Mouse (Mus musculus) CH12.LX (cell line): ENCODE results near the gene Dcn. TPM values are rescaled to one million over a fixed set of nuclear protein-coding genes. Genes with fewer than 3 reads are reported as not detected.

ENCODE experiments used
- DNase-seq: peaks from one replicate; pipeline ENCODE4 v3.0.0-alpha.2; 2013; ENCODE audit errors: extremely low read depth
- H3K27ac ChIP-seq: 2 replicates; pipeline ENCODE4 v1.5.1; 2012; ENCODE audit warnings: low read depth, mild to moderate bottlenecking, control low read depth, moderate library complexity; ENCODE audit not compliant: insufficient read depth
- H3K27me3 ChIP-seq: replicated peaks from 2 replicates; pipeline ENCODE3; 2012; ENCODE audit warnings: inconsistent platforms
- H3K36me3 ChIP-seq, 2 experiments: replicated peaks in 1 of 2; 2 replicates each; pipeline versions ENCODE3 to v1.6.1; 2012; ENCODE audit warnings: inconsistent platforms in 1 of 2, low read length in 1 of 2, mild to moderate bottlenecking in 1 of 2, mixed read lengths in 1 of 2, moderate library complexity in 1 of 2; ENCODE audit not compliant: control insufficient read depth in 1 of 2, insufficient read depth in 1 of 2
- H3K4me1 ChIP-seq, 2 experiments: 2 replicates each; pipeline ENCODE4 v1.6.1; 2012; ENCODE audit warnings: inconsistent platforms in 1 of 2, moderate library complexity in 1 of 2; ENCODE audit not compliant: insufficient read depth in 2 of 2, control insufficient read depth in 1 of 2
- H3K4me2 ChIP-seq: 2 replicates; pipeline ENCODE4 v1.6.1; 2012; ENCODE audit warnings: low read depth, mild to moderate bottlenecking, control low read depth; ENCODE audit not compliant: poor library complexity, insufficient read depth, severe bottlenecking
- H3K4me3 ChIP-seq, 3 experiments: fragments of 150-350 bp in 1 of 3; sonication (generic) in 1 of 3; replicated peaks in 1 of 3; 2 replicates each; pipeline versions ENCODE3 to v1.5.1; 2011 to 2012; ENCODE audit warnings: low read depth in 2 of 3, low read length in 2 of 3, mild to moderate bottlenecking in 2 of 3, moderate library complexity in 2 of 3, control low read depth in 1 of 3, improper control_type of control experiment in 1 of 3, inconsistent platforms in 1 of 3, mixed read lengths in 1 of 3; ENCODE audit not compliant: poor library complexity in 1 of 3
- H3K79me2 ChIP-seq: replicated peaks from 2 replicates; pipeline ENCODE4 v1.6.1; 2012; ENCODE audit warnings: mild to moderate bottlenecking, moderate library complexity; ENCODE audit not compliant: control insufficient read depth, poor library complexity, insufficient read depth, severe bottlenecking; ENCODE audit errors: extremely low read depth
- H3K9ac ChIP-seq: 2 replicates; pipeline ENCODE4 v1.6.1; 2012; ENCODE audit warnings: low read depth, mild to moderate bottlenecking, control low read depth, moderate library complexity; ENCODE audit not compliant: insufficient read depth
- H3K9me3 ChIP-seq: replicated peaks from 2 replicates; pipeline ENCODE3; 2012; ENCODE audit warnings: low read length, inconsistent platforms, mixed read lengths
- CHD1 ChIP-seq: IDR thresholded peaks from 2 replicates; pipeline ENCODE4 v1.6.1; 2012; ENCODE audit warnings: low read depth, low read length, improper control_type of control experiment, inconsistent platforms
- E2F4 ChIP-seq: IDR thresholded peaks from 2 replicates; pipeline ENCODE4 v1.6.1; 2011; ENCODE audit warnings: low read depth, low read length, improper control_type of control experiment; ENCODE audit not compliant: insufficient replicate concordance
- EP300 ChIP-seq: IDR thresholded peaks from 2 replicates; pipeline ENCODE4 v1.6.1; 2011; ENCODE audit warnings: low read length, improper control_type of control experiment
- ETS1 ChIP-seq: conservative IDR thresholded peaks from 2 replicates; pipeline ENCODE4 v1.6.1; 2012; ENCODE audit warnings: low read depth, mild to moderate bottlenecking, inconsistent platforms, low read length, improper control_type of control experiment, moderate library complexity
- IRF4 ChIP-seq: IDR thresholded peaks from 2 replicates; pipeline ENCODE4 v1.6.1; 2014; ENCODE audit warnings: low read depth, mild to moderate bottlenecking, inconsistent platforms, low read length, improper control_type of control experiment
- JUN ChIP-seq: IDR thresholded peaks from 2 replicates; pipeline ENCODE4 v1.6.1; 2011; ENCODE audit warnings: low read depth, mild to moderate bottlenecking, low read length, improper control_type of control experiment, moderate library complexity; ENCODE audit not compliant: insufficient read depth
- MAX ChIP-seq: IDR thresholded peaks from 2 replicates; pipeline ENCODE4 v1.6.1; 2011; ENCODE audit warnings: low read length, improper control_type of control experiment
- MAZ ChIP-seq: IDR thresholded peaks from 2 replicates; pipeline ENCODE4 v1.6.1; 2012; ENCODE audit warnings: low read depth, mild to moderate bottlenecking, inconsistent platforms, low read length, improper control_type of control experiment, moderate library complexity
- MXI1 ChIP-seq: IDR thresholded peaks from 2 replicates; pipeline ENCODE4 v1.6.1; 2011; ENCODE audit warnings: mild to moderate bottlenecking, low read depth, low read length, improper control_type of control experiment
- MYC ChIP-seq: IDR thresholded peaks from 2 replicates; pipeline ENCODE4 v1.6.1; 2011; ENCODE audit warnings: low read depth, mild to moderate bottlenecking, improper control_type of control experiment, low read length
- NELFE ChIP-seq: IDR thresholded peaks from 2 replicates; pipeline ENCODE4 v1.6.1; 2011; ENCODE audit warnings: low read depth, low read length, improper control_type of control experiment
- NRF1 ChIP-seq: IDR thresholded peaks from 2 replicates; pipeline ENCODE4 v1.6.1; 2014; ENCODE audit warnings: low read depth, mild to moderate bottlenecking, inconsistent platforms, low read length, improper control_type of control experiment, moderate library complexity
- PAX5 ChIP-seq: IDR thresholded peaks from 2 replicates; pipeline ENCODE4 v1.6.1; 2012; ENCODE audit warnings: low read length, inconsistent platforms, mixed read lengths
- POLR2A ChIP-seq: IDR thresholded peaks from 2 replicates; pipeline ENCODE4 v1.6.1; 2011; ENCODE audit warnings: low read depth, mild to moderate bottlenecking, improper control_type of control experiment, low read length
- RAD21 ChIP-seq: IDR thresholded peaks from 2 replicates; pipeline ENCODE4 v1.6.1; 2011; ENCODE audit warnings: low read depth, mild to moderate bottlenecking, low read length, improper control_type of control experiment, moderate library complexity
- SIN3A ChIP-seq: IDR thresholded peaks from 2 replicates; pipeline ENCODE4 v1.6.1; 2012; ENCODE audit warnings: low read length, improper control_type of control experiment, inconsistent platforms
- SMC3 ChIP-seq: IDR thresholded peaks from 2 replicates; pipeline ENCODE4 v1.6.1; 2011; ENCODE audit warnings: low read depth, low read length, improper control_type of control experiment
- TBP ChIP-seq: conservative IDR thresholded peaks from 2 replicates; pipeline ENCODE4 v1.6.1; 2011; ENCODE audit warnings: low read depth, low read length, improper control_type of control experiment
- UBTF ChIP-seq: IDR thresholded peaks from 2 replicates; pipeline ENCODE4 v1.6.1; 2012; ENCODE audit warnings: low read depth, mild to moderate bottlenecking, inconsistent platforms, low read length, improper control_type of control experiment, moderate library complexity
- USF1 ChIP-seq: IDR thresholded peaks from 2 replicates; pipeline ENCODE4 v1.6.1; 2014; ENCODE audit warnings: low read depth, mild to moderate bottlenecking, inconsistent platforms, low read length, improper control_type of control experiment
- USF2 ChIP-seq: conservative IDR thresholded peaks from 2 replicates; pipeline ENCODE4 v1.6.1; 2011; ENCODE audit warnings: low read depth, low read length, improper control_type of control experiment
- ZC3H11A ChIP-seq: IDR thresholded peaks from 2 replicates; pipeline ENCODE4 v1.6.1; 2012; ENCODE audit warnings: low read depth, mild to moderate bottlenecking, inconsistent platforms, low read length, improper control_type of control experiment
- ZKSCAN1 ChIP-seq: IDR thresholded peaks from 2 replicates; pipeline ENCODE4 v1.6.1; 2012; ENCODE audit warnings: low read depth, inconsistent platforms, low read length, improper control_type of control experiment, borderline replicate concordance
- ZMIZ1 ChIP-seq: IDR thresholded peaks from 2 replicates; pipeline ENCODE4 v1.6.1; 2012; ENCODE audit warnings: low read depth, mild to moderate bottlenecking, inconsistent platforms, low read length, improper control_type of control experiment
- ZNF384 ChIP-seq: IDR thresholded peaks from 2 replicates; pipeline ENCODE4 v1.6.1; 2012; ENCODE audit warnings: low read depth, low read length, improper control_type of control experiment, inconsistent platforms
- dilution Hi-C: fragments of 300-500 bp; cut with MboI; formaldehyde crosslinking; loops from 2 replicates; pipeline ENCODE4 v1.14.3; 2020; ENCODE audit warnings: low sequenced_read_pairs; ENCODE audit not compliant: extremely low pct_unique_long_range_greater_than_20kb, extremely low pct_ligation_motif_present
- in situ Hi-C: fragments of 300-500 bp; cut with MboI; formaldehyde crosslinking; loops from 3 replicates; pipeline ENCODE4 v1.14.3; 2019; ENCODE audit warnings: low sequenced_read_pairs, low pct_ligation_motif_present, low pct_unique_long_range_greater_than_20kb, mixed read lengths
- polyA plus RNA-seq: library from polyadenylated mRNA; unstranded; fragments of >175 nt; gene quantifications from 2 replicates; pipeline ENCODE4 v1.2.1, GENCODE M21; 2012; ENCODE audit warnings: low read depth; ENCODE audit not compliant: insufficient read length
- total RNA-seq, 2 experiments: library from RNA; depleted of rRNA; stranded (reverse); fragments of 300-350 nt in 1 of 2; fragments of >200 nt in 1 of 2; gene quantifications; 2 replicates each; pipeline ENCODE4 v1.2.3; 2012 to 2014

The Dcn gene
- total and polyA plus RNA-seq, 3 experiments = not detected

- no peak overlapping the region for H3K4me2 ChIP-seq
- H3K27me3 ChIP-seq = no peaks in the 10 kb centered on the region
- dilution Hi-C loops = no loop called here
- no peak for DNase-seq
- no peaks in the 10 kb centered on the region for H3K9me3 ChIP-seq
- H3K4me1 ChIP-seq = peaks cover 0 to 3% of the 10 kb centered on the region in 2 experiments; a peak in 1 of 4 replicates
- no peak overlapping the region for H3K9ac ChIP-seq
- no peak overlapping the region for H3K27ac ChIP-seq
- no peak overlapping the region for H3K4me3 ChIP-seq
- TF ChIP-seq POLR2A (no peak), PAX5 (no peak), EP300 (no peak), ZKSCAN1 (no peak), SMC3 (no peak), ZMIZ1 (no peak), ZC3H11A (no peak)
- TF ChIP-seq, all 38 proteins: peak for 0
- in situ Hi-C loops = no loop called here
- no peaks in the 10 kb centered on the region for H3K79me2 ChIP-seq
- no peaks in the 10 kb centered on the region for H3K36me3 ChIP-seq
These were observed 32.9 kb upstream of the Dcn start for GRCm38 (mm10) chr10:97446486-97446885.

- DNase-seq = no peak
These were observed 26.5 kb upstream of the Dcn start for GRCm38 (mm10) chr10:97452886-97453285.

GRCm38 (mm10) chr10:97453529-97453928, 25.9 kb upstream of the Dcn start:
- no peak overlapping the region for H3K9ac ChIP-seq
- no peak overlapping the region for H3K27ac ChIP-seq
- dilution Hi-C loops = no loop called here
- H3K4me3 ChIP-seq = no peak overlapping the region
- no peaks in the 10 kb centered on the region for H3K4me1 ChIP-seq
- no peaks in the 10 kb centered on the region for H3K36me3 ChIP-seq
- in situ Hi-C loops = no loop called here
- H3K9me3 ChIP-seq = no peaks in the 10 kb centered on the region
- TF ChIP-seq MAX = no peak
- no peak for TF ChIP-seq ZMIZ1
- no peak for TF ChIP-seq E2F4
- no peak for DNase-seq
- H3K4me2 ChIP-seq = no peak overlapping the region
- H3K79me2 ChIP-seq = no peaks in the 10 kb centered on the region
- H3K27me3 ChIP-seq = no peaks in the 10 kb centered on the region

More at GRCm38 (mm10) chr10:97452886-97453285, 26.5 kb upstream of the Dcn start:
- Histone ChIP-seq H3K36me3 (no peaks in the 10 kb centered on the region), H3K4me2 (no peak overlapping the region), H3K9me3 (no peaks in the 10 kb centered on the region), H3K4me1 (no peaks in the 10 kb centered on the region), H3K27me3 (no peaks in the 10 kb centered on the region), H3K79me2 (no peaks in the 10 kb centered on the region), H3K9ac (no peak overlapping the region), H3K27ac (no peak overlapping the region), H3K4me3 (no peak overlapping the region)
- dilution Hi-C loops (no loop called here), in situ Hi-C loops (no loop called here)
- TF ChIP-seq ETS1 (no peak), SIN3A (no peak), MAZ (no peak), IRF4 (no peak), ZMIZ1 (no peak), NELFE (no peak), TBP (no peak), USF2 (no peak), MXI1 (no peak), USF1 (no peak), ZNF384 (no peak), MYC (no peak), JUN (no peak), SMC3 (no peak), NRF1 (no peak), UBTF (no peak), E2F4 (no peak), CHD1 (no peak), RAD21 (no peak)
